Mouse (Mus musculus) CH12.LX (cell line): ENCODE measurements around the gene Olfr1095. TPM values are rescaled to one million over a fixed set of nuclear protein-coding genes. Genes with fewer than 3 reads are reported as not detected.

Experiments used
- DNase-seq: peaks from one replicate; pipeline ENCODE4 v3.0.0-alpha.2; 2013; ENCODE audit errors: extremely low read depth
- H3K27ac ChIP-seq: 2 replicates; pipeline ENCODE4 v1.5.1; 2012; ENCODE audit warnings: low read depth, mild to moderate bottlenecking, control low read depth, moderate library complexity; ENCODE audit not compliant: insufficient read depth
- H3K27me3 ChIP-seq: replicated peaks from 2 replicates; pipeline ENCODE3; 2012; ENCODE audit warnings: inconsistent platforms
- H3K36me3 ChIP-seq, 2 experiments: replicated peaks in 1 of 2; 2 replicates each; pipeline versions ENCODE3 to v1.6.1; 2012; ENCODE audit warnings: inconsistent platforms in 1 of 2, low read length in 1 of 2, mild to moderate bottlenecking in 1 of 2, mixed read lengths in 1 of 2, moderate library complexity in 1 of 2; ENCODE audit not compliant: control insufficient read depth in 1 of 2, insufficient read depth in 1 of 2
- H3K4me1 ChIP-seq, 2 experiments: 2 replicates each; pipeline ENCODE4 v1.6.1; 2012; ENCODE audit warnings: inconsistent platforms in 1 of 2, moderate library complexity in 1 of 2; ENCODE audit not compliant: insufficient read depth in 2 of 2, control insufficient read depth in 1 of 2
- H3K4me2 ChIP-seq: 2 replicates; pipeline ENCODE4 v1.6.1; 2012; ENCODE audit warnings: low read depth, mild to moderate bottlenecking, control low read depth; ENCODE audit not compliant: poor library complexity, insufficient read depth, severe bottlenecking
- H3K4me3 ChIP-seq, 3 experiments: fragments of 150-350 bp in 1 of 3; sonication (generic) in 1 of 3; replicated peaks in 1 of 3; 2 replicates each; pipeline versions ENCODE3 to v1.5.1; 2011 to 2012; ENCODE audit warnings: low read depth in 2 of 3, low read length in 2 of 3, mild to moderate bottlenecking in 2 of 3, moderate library complexity in 2 of 3, control low read depth in 1 of 3, improper control_type of control experiment in 1 of 3, inconsistent platforms in 1 of 3, mixed read lengths in 1 of 3; ENCODE audit not compliant: poor library complexity in 1 of 3
- H3K79me2 ChIP-seq: replicated peaks from 2 replicates; pipeline ENCODE4 v1.6.1; 2012; ENCODE audit warnings: mild to moderate bottlenecking, moderate library complexity; ENCODE audit not compliant: control insufficient read depth, poor library complexity, insufficient read depth, severe bottlenecking; ENCODE audit errors: extremely low read depth
- H3K9ac ChIP-seq: 2 replicates; pipeline ENCODE4 v1.6.1; 2012; ENCODE audit warnings: low read depth, mild to moderate bottlenecking, control low read depth, moderate library complexity; ENCODE audit not compliant: insufficient read depth
- H3K9me3 ChIP-seq: replicated peaks from 2 replicates; pipeline ENCODE3; 2012; ENCODE audit warnings: low read length, inconsistent platforms, mixed read lengths
- BHLHE40 ChIP-seq: IDR thresholded peaks from 2 replicates; pipeline ENCODE4 v1.6.1; 2011; ENCODE audit warnings: mild to moderate bottlenecking, low read depth, low read length, improper control_type of control experiment
- CTCF ChIP-seq, 2 experiments: IDR thresholded peaks in 1 of 2; conservative IDR thresholded peaks in 1 of 2; 2 replicates each; pipeline ENCODE4 v1.5.1; 2011 to 2012; ENCODE audit warnings: low read depth in 2 of 2, low read length in 2 of 2, improper control_type of control experiment in 1 of 2, inconsistent platforms in 1 of 2, mild to moderate bottlenecking in 1 of 2, moderate library complexity in 1 of 2
- E2F4 ChIP-seq: IDR thresholded peaks from 2 replicates; pipeline ENCODE4 v1.6.1; 2011; ENCODE audit warnings: low read depth, low read length, improper control_type of control experiment; ENCODE audit not compliant: insufficient replicate concordance
- EP300 ChIP-seq: IDR thresholded peaks from 2 replicates; pipeline ENCODE4 v1.6.1; 2011; ENCODE audit warnings: low read length, improper control_type of control experiment
- MYC ChIP-seq: IDR thresholded peaks from 2 replicates; pipeline ENCODE4 v1.6.1; 2011; ENCODE audit warnings: low read depth, mild to moderate bottlenecking, improper control_type of control experiment, low read length
- PAX5 ChIP-seq: IDR thresholded peaks from 2 replicates; pipeline ENCODE4 v1.6.1; 2012; ENCODE audit warnings: low read length, inconsistent platforms, mixed read lengths
- POLR2A ChIP-seq: IDR thresholded peaks from 2 replicates; pipeline ENCODE4 v1.6.1; 2011; ENCODE audit warnings: low read depth, mild to moderate bottlenecking, improper control_type of control experiment, low read length
- POLR2AphosphoS2 ChIP-seq: IDR thresholded peaks from 2 replicates; pipeline ENCODE4 v1.6.1; 2011; ENCODE audit warnings: low read depth, low read length, improper control_type of control experiment
- SMC3 ChIP-seq: IDR thresholded peaks from 2 replicates; pipeline ENCODE4 v1.6.1; 2011; ENCODE audit warnings: low read depth, low read length, improper control_type of control experiment
- UBTF ChIP-seq: IDR thresholded peaks from 2 replicates; pipeline ENCODE4 v1.6.1; 2012; ENCODE audit warnings: low read depth, mild to moderate bottlenecking, inconsistent platforms, low read length, improper control_type of control experiment, moderate library complexity
- ZC3H11A ChIP-seq: IDR thresholded peaks from 2 replicates; pipeline ENCODE4 v1.6.1; 2012; ENCODE audit warnings: low read depth, mild to moderate bottlenecking, inconsistent platforms, low read length, improper control_type of control experiment
- ZKSCAN1 ChIP-seq: IDR thresholded peaks from 2 replicates; pipeline ENCODE4 v1.6.1; 2012; ENCODE audit warnings: low read depth, inconsistent platforms, low read length, improper control_type of control experiment, borderline replicate concordance
- ZMIZ1 ChIP-seq: IDR thresholded peaks from 2 replicates; pipeline ENCODE4 v1.6.1; 2012; ENCODE audit warnings: low read depth, mild to moderate bottlenecking, inconsistent platforms, low read length, improper control_type of control experiment
- dilution Hi-C: fragments of 300-500 bp; cut with MboI; formaldehyde crosslinking; loops from 2 replicates; pipeline ENCODE4 v1.14.3; 2020; ENCODE audit warnings: low sequenced_read_pairs; ENCODE audit not compliant: extremely low pct_unique_long_range_greater_than_20kb, extremely low pct_ligation_motif_present
- in situ Hi-C: fragments of 300-500 bp; cut with MboI; formaldehyde crosslinking; loops from 3 replicates; pipeline ENCODE4 v1.14.3; 2019; ENCODE audit warnings: low sequenced_read_pairs, low pct_ligation_motif_present, low pct_unique_long_range_greater_than_20kb, mixed read lengths
- polyA plus RNA-seq: library from polyadenylated mRNA; unstranded; fragments of >175 nt; gene quantifications from 2 replicates; pipeline ENCODE4 v1.2.1, GENCODE M21; 2012; ENCODE audit warnings: low read depth; ENCODE audit not compliant: insufficient read length
- total RNA-seq, 2 experiments: library from RNA; depleted of rRNA; stranded (reverse); fragments of 300-350 nt in 1 of 2; fragments of >200 nt in 1 of 2; gene quantifications; 2 replicates each; pipeline ENCODE4 v1.2.3; 2012 to 2014

Gene Olfr1095
- total and polyA plus RNA-seq, 3 experiments = not detected

DNA sequence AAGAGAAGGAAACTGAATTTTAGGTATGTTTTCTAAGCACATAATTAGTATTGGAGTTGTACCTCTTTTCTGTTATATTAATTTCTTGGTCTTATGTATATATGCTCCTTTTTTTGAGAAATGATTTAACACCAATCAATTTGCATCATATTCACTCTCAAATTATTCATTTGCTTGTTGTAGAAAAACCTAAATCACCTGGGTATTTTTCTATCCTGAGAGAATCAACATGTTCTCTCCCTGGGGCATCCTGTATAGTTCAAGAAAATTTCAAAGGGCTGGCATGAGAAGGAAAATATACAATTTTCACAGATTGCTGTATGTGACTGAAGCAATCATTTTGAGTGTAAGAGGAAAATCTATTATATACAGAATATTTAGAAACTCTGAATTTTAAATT is 27.1 kb downstream of the Olfr1095 start, which contains the start of gene Olfr1094:
Gene Olfr1094 (plus strand): TSS at position 301 of the 400 bp plus-strand sequence.
- H3K27me3 ChIP-seq = no peaks in the 10 kb centered on the region
- TF ChIP-seq BHLHE40 (no peak), UBTF (no peak), PAX5 (no peak)
- dilution Hi-C loops = no loop called here
- DNase-seq = no peak
- in situ Hi-C loops = no loop called here
- no peaks in the 10 kb centered on the region for H3K4me1 ChIP-seq
- no peak within 1 kb of the TSS for H3K27ac ChIP-seq
- H3K9ac ChIP-seq = no peak within 1 kb of the TSS
- no peaks in the 10 kb centered on the region for H3K79me2 ChIP-seq
- no peaks in the 10 kb centered on the region for H3K36me3 ChIP-seq
- peaks cover 7% of the 10 kb centered on the region for H3K9me3 ChIP-seq
- H3K4me2 ChIP-seq = no peak within 1 kb of the TSS
- no peak within 1 kb of the TSS for H3K4me3 ChIP-seq

DNA sequence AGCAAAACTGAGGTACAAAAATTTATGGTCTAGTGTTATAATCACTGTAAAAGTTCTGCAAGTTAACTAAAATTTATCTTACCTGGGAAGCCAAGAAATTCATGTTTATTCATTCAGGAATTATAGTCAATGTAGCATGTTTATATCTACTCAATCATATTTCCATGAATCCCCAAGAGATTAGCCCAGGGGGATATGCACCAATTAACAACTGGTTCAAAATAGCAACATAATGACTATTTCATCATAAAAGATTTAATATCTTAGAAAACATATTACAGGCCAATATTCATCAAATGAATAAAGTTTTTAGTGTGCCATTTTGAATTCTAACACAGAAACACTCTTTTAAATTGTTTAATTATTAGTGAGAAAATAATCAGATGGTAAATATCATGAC is 41.6 kb downstream of the Olfr1095 start, which contains the start of gene Olfr141:
Gene Olfr141 (minus strand): TSS at position 101 of the 400 bp plus-strand sequence.
- H3K4me3 ChIP-seq = no peak within 1 kb of the TSS
- H3K4me2 ChIP-seq = no peak within 1 kb of the TSS
- no peaks in the 10 kb centered on the region for H3K27me3 ChIP-seq
- no peak within 1 kb of the TSS for H3K9ac ChIP-seq
- in situ Hi-C loops = no loop called here
- TF ChIP-seq POLR2A (no peak), EP300 (no peak), MYC (no peak), ZMIZ1 (no peak), POLR2AphosphoS2 (no peak), SMC3 (no peak), ZKSCAN1 (no peak), E2F4 (no peak), ZC3H11A (no peak), CTCF (conservative IDR thresholded peaks at IDR 0.05 in 1 of 2, IDR thresholded peaks at IDR 0.05 in 1 of 2; ENCODE audit: low read depth in 2 of 2, low read length in 2 of 2) (no peak)
- H3K79me2 ChIP-seq = no peaks in the 10 kb centered on the region
- no peak within 1 kb of the TSS for H3K27ac ChIP-seq
- dilution Hi-C loops = no loop called here
- DNase-seq = no peak
- H3K9me3 ChIP-seq = no peaks in the 10 kb centered on the region
- H3K36me3 ChIP-seq = no peaks in the 10 kb centered on the region
- H3K4me1 ChIP-seq = no peaks in the 10 kb centered on the region

Other genes starting within 250 kb of the Olfr1095 start
Only the 20 nearest of the 21 such genes appear.
- not detected in 2 replicates for gene Olfr1084, start 212.0 kb downstream of the Olfr1095 start, total RNA-seq (2012; rRNA removed)
- not detected in 2 replicates for gene Olfr1084, start 212.0 kb downstream of the Olfr1095 start, total RNA-seq (2014; rRNA removed)
- not detected in 2 replicates for gene Olfr1084, start 212.0 kb downstream of the Olfr1095 start, polyA plus RNA-seq
- not detected in 2 replicates for gene Olfr1085, start 189.7 kb downstream of the Olfr1095 start, total RNA-seq (2012; rRNA removed)
- gene Olfr1085, start 189.7 kb downstream of the Olfr1095 start, total RNA-seq (2014; rRNA removed) = not detected in 2 replicates
- gene Olfr1085, start 189.7 kb downstream of the Olfr1095 start, polyA plus RNA-seq = not detected in 2 replicates
- not detected in 2 replicates for gene Olfr1086, start 171.6 kb downstream of the Olfr1095 start, total RNA-seq (2012; rRNA removed)
- gene Olfr1086, start 171.6 kb downstream of the Olfr1095 start, total RNA-seq (2014; rRNA removed) = not detected in 2 replicates
- gene Olfr1086, start 171.6 kb downstream of the Olfr1095 start, polyA plus RNA-seq = not detected in 2 replicates
- gene Olfr1087, start 153.3 kb downstream of the Olfr1095 start, total RNA-seq (2012; rRNA removed) = not detected in 2 replicates
- gene Olfr1087, start 153.3 kb downstream of the Olfr1095 start, total RNA-seq (2014; rRNA removed) = not detected in 2 replicates
- gene Olfr1087, start 153.3 kb downstream of the Olfr1095 start, polyA plus RNA-seq = not detected in 2 replicates
- not detected in 2 replicates for gene Olfr1089, start 118.0 kb downstream of the Olfr1095 start, total RNA-seq (2012; rRNA removed)
- not detected in 2 replicates for gene Olfr1089, start 118.0 kb downstream of the Olfr1095 start, total RNA-seq (2014; rRNA removed)
- not detected in 2 replicates for gene Olfr1089, start 118.0 kb downstream of the Olfr1095 start, polyA plus RNA-seq
- gene Olfr1090, start 92.7 kb downstream of the Olfr1095 start, total RNA-seq (2012; rRNA removed) = not detected in 2 replicates
- not detected in 2 replicates for gene Olfr1090, start 92.7 kb downstream of the Olfr1095 start, total RNA-seq (2014; rRNA removed)
- not detected in 2 replicates for gene Olfr1090, start 92.7 kb downstream of the Olfr1095 start, polyA plus RNA-seq
- gene Olfr1093, start 69.2 kb downstream of the Olfr1095 start, total RNA-seq (2012; rRNA removed) = not detected in 2 replicates
- not detected in 2 replicates for gene Olfr1093, start 69.2 kb downstream of the Olfr1095 start, total RNA-seq (2014; rRNA removed)
- not detected in 2 replicates for gene Olfr1093, start 69.2 kb downstream of the Olfr1095 start, polyA plus RNA-seq
- not detected in 2 replicates for gene Olfr141, start 41.7 kb downstream of the Olfr1095 start, total RNA-seq (2012; rRNA removed)
- not detected in 2 replicates for gene Olfr141, start 41.7 kb downstream of the Olfr1095 start, total RNA-seq (2014; rRNA removed)
- gene Olfr141, start 41.7 kb downstream of the Olfr1095 start, polyA plus RNA-seq = not detected in 2 replicates
- gene Olfr1094, start 27.0 kb downstream of the Olfr1095 start, total RNA-seq (2012; rRNA removed) = not detected in 2 replicates
- not detected in 2 replicates for gene Olfr1094, start 27.0 kb downstream of the Olfr1095 start, total RNA-seq (2014; rRNA removed)
- not detected in 2 replicates for gene Olfr1094, start 27.0 kb downstream of the Olfr1095 start, polyA plus RNA-seq
- gene Gm13723, start 23.1 kb upstream of the Olfr1095 start, total RNA-seq (2012; rRNA removed) = not detected in 2 replicates
- not detected in 2 replicates for gene Gm13723, start 23.1 kb upstream of the Olfr1095 start, total RNA-seq (2014; rRNA removed)
- not detected in 2 replicates for gene Gm13723, start 23.1 kb upstream of the Olfr1095 start, polyA plus RNA-seq
- not detected in 2 replicates for gene Olfr1097, start 40.5 kb upstream of the Olfr1095 start, total RNA-seq (2012; rRNA removed)
- gene Olfr1097, start 40.5 kb upstream of the Olfr1095 start, total RNA-seq (2014; rRNA removed) = not detected in 2 replicates
- gene Olfr1097, start 40.5 kb upstream of the Olfr1095 start, polyA plus RNA-seq = not detected in 2 replicates
- not detected in 2 replicates for gene Olfr1098, start 72.8 kb upstream of the Olfr1095 start, total RNA-seq (2012; rRNA removed)
- not detected in 2 replicates for gene Olfr1098, start 72.8 kb upstream of the Olfr1095 start, total RNA-seq (2014; rRNA removed)
- not detected in 2 replicates for gene Olfr1098, start 72.8 kb upstream of the Olfr1095 start, polyA plus RNA-seq
- gene Olfr1099, start 109.0 kb upstream of the Olfr1095 start, total RNA-seq (2012; rRNA removed) = not detected in 2 replicates
- gene Olfr1099, start 109.0 kb upstream of the Olfr1095 start, total RNA-seq (2014; rRNA removed) = not detected in 2 replicates
- gene Olfr1099, start 109.0 kb upstream of the Olfr1095 start, polyA plus RNA-seq = not detected in 2 replicates
- gene Olfr1100, start 128.3 kb upstream of the Olfr1095 start, total RNA-seq (2012; rRNA removed) = not detected in 2 replicates
- not detected in 2 replicates for gene Olfr1100, start 128.3 kb upstream of the Olfr1095 start, total RNA-seq (2014; rRNA removed)
- not detected in 2 replicates for gene Olfr1100, start 128.3 kb upstream of the Olfr1095 start, polyA plus RNA-seq
- not detected in 2 replicates for gene Olfr1101, start 139.5 kb upstream of the Olfr1095 start, total RNA-seq (2012; rRNA removed)
- not detected in 2 replicates for gene Olfr1101, start 139.5 kb upstream of the Olfr1095 start, total RNA-seq (2014; rRNA removed)
- not detected in 2 replicates for gene Olfr1101, start 139.5 kb upstream of the Olfr1095 start, polyA plus RNA-seq
- not detected in 2 replicates for gene Olfr1102, start 146.7 kb upstream of the Olfr1095 start, total RNA-seq (2012; rRNA removed)
- not detected in 2 replicates for gene Olfr1102, start 146.7 kb upstream of the Olfr1095 start, total RNA-seq (2014; rRNA removed)
- not detected in 2 replicates for gene Olfr1102, start 146.7 kb upstream of the Olfr1095 start, polyA plus RNA-seq
- gene Olfr1104, start 175.4 kb upstream of the Olfr1095 start, total RNA-seq (2012; rRNA removed) = not detected in 2 replicates
- gene Olfr1104, start 175.4 kb upstream of the Olfr1095 start, total RNA-seq (2014; rRNA removed) = not detected in 2 replicates
- not detected in 2 replicates for gene Olfr1104, start 175.4 kb upstream of the Olfr1095 start, polyA plus RNA-seq
- gene Olfr1105, start 184.8 kb upstream of the Olfr1095 start, total RNA-seq (2012; rRNA removed) = not detected in 2 replicates
- not detected in 2 replicates for gene Olfr1105, start 184.8 kb upstream of the Olfr1095 start, total RNA-seq (2014; rRNA removed)
- not detected in 2 replicates for gene Olfr1105, start 184.8 kb upstream of the Olfr1095 start, polyA plus RNA-seq
- not detected in 2 replicates for gene Olfr1106, start 200.6 kb upstream of the Olfr1095 start, total RNA-seq (2012; rRNA removed)
- not detected in 2 replicates for gene Olfr1106, start 200.6 kb upstream of the Olfr1095 start, total RNA-seq (2014; rRNA removed)
- not detected in 2 replicates for gene Olfr1106, start 200.6 kb upstream of the Olfr1095 start, polyA plus RNA-seq
- gene Olfr1107, start 224.1 kb upstream of the Olfr1095 start, total RNA-seq (2012; rRNA removed) = not detected in 2 replicates
- gene Olfr1107, start 224.1 kb upstream of the Olfr1095 start, total RNA-seq (2014; rRNA removed) = not detected in 2 replicates
- not detected in 2 replicates for gene Olfr1107, start 224.1 kb upstream of the Olfr1095 start, polyA plus RNA-seq